Mouse (Mus musculus): Measurements from ENCODE around the gene Zdhhc19.

DNA sequence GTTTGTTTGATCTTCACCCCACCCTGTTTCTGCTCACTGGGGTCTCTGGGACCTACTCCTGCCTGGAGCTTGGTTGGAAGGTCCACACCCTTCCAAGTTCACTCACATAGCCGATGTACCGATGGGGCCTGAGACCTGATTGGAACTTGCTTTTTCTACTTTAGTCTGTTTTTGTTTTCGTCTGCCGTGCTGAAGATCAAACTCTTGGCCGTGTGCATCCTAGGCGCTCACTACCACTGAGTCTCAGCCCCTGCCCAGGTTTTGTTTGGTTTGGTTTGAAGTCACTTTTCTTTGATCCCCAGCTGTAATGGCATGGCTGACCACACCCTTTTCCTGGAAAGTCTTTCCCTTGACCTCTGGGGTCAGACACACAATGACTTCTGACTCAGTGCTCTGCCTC is 17.3 kb downstream of the Zdhhc19 start:
- TF ChIP-seq CTCF (IDR thresholded peaks at IDR 0.05; ENCODE audit: low read depth, low read length) = no peak
- 0 out of 2 replicates have a peak, but pooled peaks have one; percentile 24 for TF ChIP-seq EP300 (IDR thresholded peaks at IDR 0.05; ENCODE audit: insufficient read depth, low read depth, low read length)
- no peak for TF ChIP-seq POLR2A (IDR thresholded peaks at IDR 0.05; ENCODE audit: insufficient read depth, low read length)
